8 mouse cellular contexts compared by ENCODE assay signal in the genomic region with DNA sequence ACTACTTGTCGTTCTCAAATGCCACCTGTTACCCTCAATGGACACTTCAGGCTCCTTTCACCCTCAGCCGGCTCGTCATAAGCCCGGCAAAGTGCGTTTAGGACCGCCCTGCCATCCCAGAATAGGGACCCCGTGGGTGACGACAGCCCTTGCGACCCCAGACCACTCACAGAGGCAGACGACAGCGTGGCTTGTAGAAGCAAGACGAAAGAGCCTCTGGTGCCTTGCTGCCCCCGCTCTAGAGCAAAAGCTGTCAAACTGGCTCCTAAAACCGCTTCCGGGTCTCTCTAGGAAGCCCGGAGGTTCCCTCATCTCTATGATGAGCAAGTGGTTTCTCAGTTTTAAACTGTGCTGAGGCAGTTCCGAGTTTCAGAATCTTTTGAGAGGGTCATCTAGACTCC. TPM values are rescaled to one million over a fixed set of nuclear protein-coding genes. Genes with fewer than 3 reads are reported as not detected.
DNase-seq lines count a peak whose midpoint lies in the region; ATAC-seq lines count a peak whose summit lies in the region.

A gene (minus strand): TSS at position 260 of the 401 bp plus-strand sequence.

- 11% methylated on average over 17 of the region's 17 CpGs for WGBS in intestine, embryonic 16.5 days

- H3K27ac ChIP-seq in intestine, embryonic 16.5 days (ENCODE audit: low read length) = peak within 1 kb of the TSS; percentile 45; the same call in 1 of the 2 replicates

- peak within 1 kb of the TSS; percentile 80 for H3K9ac ChIP-seq in intestine, embryonic 16.5 days (ENCODE audit: low read depth, low read length)

- peak; percentile 73 for DNase-seq in Muller cell, postnatal 12 days (ENCODE audit: inconsistent ontology term)
- DNase-seq in c-Kit-positive CD71-positive TER-119-positive erythroid progenitor cells, embryonic 14.5 days (ENCODE audit: low spot score) = peak; percentile 7
- peak; percentile 29 for DNase-seq in gastrocnemius, postnatal 25 days
- DNase-seq in left cerebral cortex, postnatal 36 days (ENCODE audit: low spot score in 2 of 2) = peak; percentile 39 to 46
- DNase-seq in right cerebral cortex, postnatal 10 days (ENCODE audit: low spot score in 2 of 2) = peak; percentile 46 to 55
- peak; percentile 77 for DNase-seq in urinary bladder, postnatal 14 days (ENCODE audit: low spot score)

- intact Hi-C loops in left cerebral cortex, postnatal 36 days (cut with DNase I) = no loop called here

- no peaks in the 10 kb centered on the region for H3K27me3 ChIP-seq in intestine, embryonic 16.5 days (replicated peaks; ENCODE audit: control insufficient read depth, insufficient read depth, low read length)

- H3K4me2 ChIP-seq in intestine, embryonic 16.5 days (ENCODE audit: low read depth, low read length) = peak within 1 kb of the TSS; percentile 80

- H3K4me1 ChIP-seq in intestine, embryonic 16.5 days (ENCODE audit: control insufficient read depth, insufficient read depth, low read length) = peaks cover 17% of the 10 kb centered on the region

- peak within 1 kb of the TSS; percentile 72 for H3K4me3 ChIP-seq in intestine, embryonic 16.5 days (ENCODE audit: low read length)

- H3K9me3 ChIP-seq in intestine, embryonic 16.5 days (ENCODE audit: control insufficient read depth, low read length) = no peaks in the 10 kb centered on the region

- peak; percentile 36; the same call in 1 of the 2 replicates for ATAC-seq in intestine, embryonic 16.5 days
- ATAC-seq in megakaryocyte-erythroid progenitor cell, adult 5-6 weeks (replicated peaks; ENCODE audit: low FRiP score, low TSS enrichment, poor library complexity, severe bottlenecking) = peak; percentile 89

- no peaks in the 10 kb centered on the region for H3K36me3 ChIP-seq in intestine, embryonic 16.5 days (ENCODE audit: control insufficient read depth, insufficient read depth, low read length)

RNA-seq across cellular contexts. Expression of the gene that starts here (rescaled TPM):
- under 1 TPM; 0.38 to 0.51 TPM for total RNA-seq in gastrocnemius, postnatal 25 days (2021)
- 7.9 and 8.7 TPM in 2 replicates for polyA plus RNA-seq in intestine, embryonic 16.5 days (2015; fragmentation: Nextera tagmentation; extraction: Ambion mirVana)
- total RNA-seq in left cerebral cortex, postnatal 36 days (2021) = 1 to 10 TPM; 4.7 to 5.1 TPM
- total RNA-seq in megakaryocyte-erythroid progenitor cell, adult 5-6 weeks (2014; fragmentation: Nextera tagmentation) = 2.3 and 4.0 TPM in 2 replicates
- 0.89 and 4.3 TPM in 2 replicates for total RNA-seq in megakaryocyte-erythroid progenitor cell, adult 5-6 weeks (2017)

Comparison
In these comparisons a context has a peak if more than half of its experiments do, and no peak if none do; other contexts are left out.
1. Peak in every context shown above with its lines: DNase-seq, ATAC-seq, H3K4me3 ChIP-seq and H3K27ac ChIP-seq.
2. Peak in DNase-seq in gastrocnemius, postnatal 25 days; RNA of the gene not detected or under 1 TPM.
3. DNase-seq: peak in every context shown above with its lines; median percentile 77 in urinary bladder, postnatal 14 days; 73 in Muller cell, postnatal 12 days; 50 in right cerebral cortex, postnatal 10 days; 42 in left cerebral cortex, postnatal 36 days; 29 in gastrocnemius, postnatal 25 days; 7 in c-Kit-positive CD71-positive TER-119-positive erythroid progenitor cells, embryonic 14.5 days.